Mouse (Mus musculus) CH12.LX (cell line): ENCODE data around the gene Chchd6.

Source experiments
- KAT2A ChIP-seq: IDR thresholded peaks from 2 replicates; pipeline ENCODE4 v1.6.1; 2012; ENCODE audit warnings: low read length, improper control_type of control experiment, inconsistent platforms; ENCODE audit not compliant: insufficient replicate concordance
- MAX ChIP-seq: IDR thresholded peaks from 2 replicates; pipeline ENCODE4 v1.6.1; 2011; ENCODE audit warnings: low read length, improper control_type of control experiment

DNA sequence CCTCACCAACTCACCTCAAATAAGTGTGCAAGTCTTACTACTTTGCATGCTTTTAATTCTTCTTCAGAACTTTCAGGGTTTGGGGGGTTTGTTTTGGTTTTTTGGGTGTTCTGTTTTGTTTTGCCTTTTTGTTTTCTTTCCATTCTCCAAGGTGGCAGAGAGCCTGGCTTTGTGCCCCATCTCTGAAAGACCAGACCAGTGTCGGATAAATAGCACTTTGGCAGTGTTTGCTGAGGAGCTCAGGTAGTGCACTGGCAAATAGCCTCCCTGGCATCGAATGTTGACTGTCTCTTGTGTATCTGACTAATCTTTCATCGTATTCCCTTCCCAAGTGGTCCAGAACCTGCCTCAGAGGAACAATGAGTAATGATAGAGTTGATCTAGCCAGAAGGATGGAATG lies 3.4 kb downstream of the Chchd6 start:
- no peak for TF ChIP-seq MAX
- TF ChIP-seq KAT2A, result no peak
